Mouse (Mus musculus) macrophage (primary cell): ENCODE measurements around the gene Sirt1. TPM values are rescaled to one million over a fixed set of nuclear protein-coding genes. Genes with fewer than 3 reads are reported as not detected.

ENCODE experiments used
- H3K27ac ChIP-seq: fragments of 350-480 bp; formaldehyde crosslinking; 2 replicates; pipeline ENCODE4 v1.9.0; 2021
- H3K36me3 ChIP-seq: fragments of 350-480 bp; formaldehyde crosslinking; 2 replicates; pipeline ENCODE4 v1.9.0; 2021; ENCODE audit errors: inconsistent target
- H3K4me3 ChIP-seq: fragments of 350-480 bp; formaldehyde crosslinking; 2 replicates; pipeline ENCODE4 v1.9.0; 2021; ENCODE audit errors: inconsistent target
- H3K79me2 ChIP-seq: fragments of 350-480 bp; formaldehyde crosslinking; 2 replicates; pipeline ENCODE4 v1.9.0; 2021; ENCODE audit errors: inconsistent target
- WGBS: methylation state at CpG from one replicate; pipeline ENCODE4 v1.1.7; 2026; ENCODE audit warnings: inconsistent platforms; ENCODE audit not compliant: missing documents; 5-methylcytosine and 5-hydroxymethylcytosine counted together
- polyA plus RNA-seq: library from polyadenylated mRNA; stranded (reverse); fragments of 250-400 nt; gene quantifications from 3 replicates; pipeline ENCODE4 v1.2.4, GENCODE M21; 2018; ENCODE audit warnings: inconsistent platforms

Sirt1 gene
- polyA plus RNA-seq, 1 experiment from 2014 or later = 13.3 TPM

GRCm38 (mm10) chr10:63313726-63314125 is 67.8 kb downstream of the Sirt1 start:
- H3K36me3 ChIP-seq = peaks cover 70% of the 10 kb centered on the region
- H3K4me3 ChIP-seq = no peak overlapping the region
- H3K79me2 ChIP-seq = no peaks in the 10 kb centered on the region
- 100% methylated on average over 1 of the region's 1 CpGs for WGBS
- no peak overlapping the region for H3K27ac ChIP-seq

- 49% methylated on average over 10 of the region's 10 CpGs for WGBS
Observed at GRCm38 (mm10) chr10:63308582-63309366, 72.7 kb downstream of the Sirt1 start.

GRCm38 (mm10) chr10:63302356-63302755 is 79.1 kb downstream of the Sirt1 start:
- H3K27ac ChIP-seq = no peak overlapping the region
- H3K36me3 ChIP-seq = peaks cover 69% of the 10 kb centered on the region
- 56% methylated on average over 2 of the region's 2 CpGs for WGBS
- H3K4me3 ChIP-seq = no peak overlapping the region
- H3K79me2 ChIP-seq = no peaks in the 10 kb centered on the region

More at GRCm38 (mm10) chr10:63308582-63309366, 72.7 kb downstream of the Sirt1 start:
- Histone ChIP-seq H3K27ac (no peak overlapping the region), H3K36me3 (peaks cover 65% of the 10 kb centered on the region), H3K4me3 (no peak overlapping the region), H3K79me2 (no peaks in the 10 kb centered on the region)

- WGBS = 98% methylated on average over 7 of the region's 7 CpGs
- H3K36me3 ChIP-seq = peaks cover 77% of the 10 kb centered on the region
Observed at GRCm38 (mm10) chr10:63282846-63283245, 98.7 kb downstream of the Sirt1 start.

GRCm38 (mm10) chr10:63282417-63282816 is 99.1 kb downstream of the Sirt1 start:
- WGBS = 98% methylated on average over 4 of the region's 4 CpGs
- no peak overlapping the region for H3K27ac ChIP-seq
- no peak overlapping the region for H3K4me3 ChIP-seq
- H3K79me2 ChIP-seq = no peaks in the 10 kb centered on the region
- peaks cover 77% of the 10 kb centered on the region for H3K36me3 ChIP-seq

More at GRCm38 (mm10) chr10:63282846-63283245, 98.7 kb downstream of the Sirt1 start:
- H3K4me3 ChIP-seq = no peak overlapping the region
- no peak overlapping the region for H3K27ac ChIP-seq
- no peaks in the 10 kb centered on the region for H3K79me2 ChIP-seq

- Histone ChIP-seq H3K27ac (no peak overlapping the region), H3K4me3 (no peak overlapping the region), H3K36me3 (peaks cover 63% of the 10 kb centered on the region), H3K79me2 (no peaks in the 10 kb centered on the region)
- 92% methylated on average over 3 of the region's 3 CpGs for WGBS
Observed at GRCm38 (mm10) chr10:63279851-63280250, 101.7 kb downstream of the Sirt1 start.

DNA sequence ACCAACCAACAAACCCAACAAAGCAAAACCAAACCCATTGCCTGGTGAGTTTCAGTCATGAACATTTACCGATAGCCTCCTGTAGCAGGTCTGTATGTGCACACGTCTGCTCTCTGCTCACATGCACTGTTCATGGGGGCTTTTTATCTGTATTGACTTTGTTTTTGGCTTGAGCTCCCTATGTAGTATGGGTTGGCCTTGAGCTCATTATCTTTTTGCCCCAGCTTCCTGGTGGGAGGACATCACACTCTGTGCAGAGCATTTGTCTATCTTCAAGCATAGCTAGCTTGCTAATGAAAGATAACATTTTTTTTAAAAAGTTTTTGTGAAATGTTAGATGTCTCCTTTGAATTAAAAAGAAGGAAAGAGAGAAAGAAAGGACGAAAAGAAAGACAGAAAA is 104.5 kb downstream of the Sirt1 start:
- no peak overlapping the region for H3K27ac ChIP-seq
- peaks cover 58% of the 10 kb centered on the region for H3K36me3 ChIP-seq
- WGBS = 100% methylated on average over 3 of the region's 3 CpGs

DNA sequence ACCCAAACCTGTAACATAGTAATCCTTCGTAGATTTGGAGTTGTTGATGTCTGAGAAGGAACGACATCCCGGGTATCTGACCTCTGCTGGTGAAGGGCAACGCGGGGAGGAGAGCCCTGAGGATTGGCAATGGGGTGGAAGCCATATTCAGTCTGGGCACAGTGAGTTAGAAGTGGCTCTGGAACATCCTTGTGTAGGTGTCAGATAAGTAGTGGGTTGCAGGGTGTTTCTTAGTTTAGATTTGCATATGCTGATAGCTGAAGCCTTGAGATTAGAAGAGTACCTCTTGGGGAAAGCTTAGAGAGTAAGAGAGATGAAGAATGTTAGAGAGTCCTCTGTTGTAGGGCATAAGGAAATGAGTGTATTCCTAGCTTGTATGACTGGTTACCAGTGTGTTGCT is 108.6 kb downstream of the Sirt1 start:
- H3K27ac ChIP-seq = no peak overlapping the region
- no peak overlapping the region for H3K4me3 ChIP-seq
- H3K36me3 ChIP-seq = peaks cover 57% of the 10 kb centered on the region
- peaks cover 16% of the 10 kb centered on the region; the same call in 1 of the 2 replicates for H3K79me2 ChIP-seq
- 93% methylated on average over 5 of the region's 5 CpGs for WGBS

More for the DNA sequence above, 104.5 kb downstream of the Sirt1 start:
- no peak overlapping the region for H3K4me3 ChIP-seq
- no peaks in the 10 kb centered on the region for H3K79me2 ChIP-seq

GRCm38 (mm10) chr10:63272401-63272800 is 109.1 kb downstream of the Sirt1 start:
- no peak overlapping the region for H3K27ac ChIP-seq
- H3K36me3 ChIP-seq = peaks cover 52% of the 10 kb centered on the region
- H3K4me3 ChIP-seq = no peak overlapping the region
- peaks cover 20% of the 10 kb centered on the region for H3K79me2 ChIP-seq

Other genes starting within 250 kb of the Sirt1 start
- gene Mypn, start 177.8 kb downstream of the Sirt1 start, polyA plus RNA-seq = not detected in 3 replicates
- gene Herc4, start 137.9 kb downstream of the Sirt1 start, polyA plus RNA-seq = 24.3 to 43.8 TPM (median 40.5 TPM) in 3 replicates
- 9.2 to 14.2 TPM (median 9.3 TPM) in 3 replicates for gene Dnajc12, start 739 bp upstream of the Sirt1 start, polyA plus RNA-seq
- gene Gm7075, start 40.1 kb upstream of the Sirt1 start, polyA plus RNA-seq = not detected in 3 replicates
- gene Ctnna3, start 48.4 kb upstream of the Sirt1 start, polyA plus RNA-seq = not detected in 3 replicates